Mouse (Mus musculus) heart, embryonic 11.5 days (tissue): Measurements from ENCODE around the gene Ifitm6. TPM values are rescaled to one million over a fixed set of nuclear protein-coding genes. Genes with fewer than 3 reads are reported as not detected.

Experiments used
- ATAC-seq: fragments of 200-750 bp; cut with Nextera tagmentation; replicated peaks from 2 replicates; pipeline ENCODE4 v1.8.0; 2017; ENCODE audit warnings: moderate library complexity; ENCODE audit not compliant: insufficient number of reproducible peaks, low FRiP score, low TSS enrichment
- H3K27ac ChIP-seq: fragments of 300-500 bp; sonication (generic); 2 replicates; pipeline ENCODE4 v1.5.1; 2014; ENCODE audit warnings: mild to moderate bottlenecking, low read depth, low read length
- H3K27me3 ChIP-seq: fragments of 300-500 bp; sonication (generic); 2 replicates; pipeline ENCODE4 v1.6.1; 2014; ENCODE audit warnings: mild to moderate bottlenecking, low read length, mixed read lengths; ENCODE audit not compliant: control insufficient read depth, insufficient read depth
- H3K36me3 ChIP-seq: fragments of 300-500 bp; sonication (generic); 2 replicates; pipeline ENCODE4 v1.6.1; 2014; ENCODE audit warnings: mild to moderate bottlenecking, low read length, moderate library complexity, mixed read lengths; ENCODE audit not compliant: control insufficient read depth, insufficient read depth
- H3K4me1 ChIP-seq: fragments of 300-500 bp; sonication (generic); 2 replicates; pipeline ENCODE4 v1.6.1; 2014; ENCODE audit warnings: low read length; ENCODE audit not compliant: control insufficient read depth, insufficient read depth
- H3K4me2 ChIP-seq: fragments of 300-500 bp; sonication (generic); 2 replicates; pipeline ENCODE4 v1.6.1; 2014; ENCODE audit warnings: mild to moderate bottlenecking, moderate library complexity
- H3K4me3 ChIP-seq: fragments of 300-500 bp; sonication (generic); 2 replicates; pipeline ENCODE4 v1.5.1; 2014; ENCODE audit warnings: low read depth, low read length
- H3K9ac ChIP-seq: fragments of 300-500 bp; sonication (generic); 2 replicates; pipeline ENCODE4 v1.6.1; 2014; ENCODE audit warnings: mild to moderate bottlenecking, low read depth, low read length, moderate library complexity
- H3K9me3 ChIP-seq: fragments of 300-500 bp; sonication (generic); replicated peaks from 2 replicates; pipeline ENCODE4 v1.6.1; 2016; ENCODE audit warnings: low read length; ENCODE audit not compliant: control insufficient read depth
- WGBS: fragments of 180-500 bp; shearing (Covaris S2); extraction: QIAGEN DNeasy Blood & Tissue Kit; methylation state at CpG from one replicate; pipeline ENCODE4 v1.1.7; 2014; ENCODE audit not compliant: insufficient replicate concordance; 5-methylcytosine and 5-hydroxymethylcytosine counted together
- polyA plus RNA-seq: library from polyadenylated mRNA; unstranded; fragments of >200 nt; fragmentation: Nextera tagmentation; extraction: Ambion mirVana; gene quantifications from 2 replicates; pipeline ENCODE4 v1.2.1, GENCODE M21; 2014

Gene Ifitm6
- polyA plus RNA-seq, 1 experiment from 2014 or later: 0.26 TPM

DNA sequence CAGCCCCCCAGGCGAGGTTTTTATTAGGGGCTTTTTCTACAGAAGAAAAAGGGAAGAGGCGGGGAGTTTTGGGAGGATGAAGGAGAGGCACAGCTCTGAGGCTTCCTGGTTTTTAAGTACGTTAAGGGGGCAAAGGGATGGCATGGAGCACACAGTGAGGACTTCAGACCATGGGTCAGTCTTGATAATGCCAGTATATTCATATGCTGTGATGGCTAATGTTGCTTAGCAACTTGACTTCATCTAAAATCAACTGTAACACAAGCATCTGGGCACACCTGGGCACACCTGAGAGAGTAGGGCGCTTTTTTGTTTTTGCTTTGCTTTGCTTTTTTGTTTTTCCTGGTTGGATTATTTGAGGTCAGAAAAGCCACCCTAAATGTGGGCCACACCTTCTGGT lies 50.8 kb downstream of the Ifitm6 start, which contains the start of gene Ifitm1:
TSS of gene Ifitm1 (plus strand) at position 301 of the 400 bp plus-strand sequence.
- Histone ChIP-seq H3K4me3 (no peak within 1 kb of the TSS), H3K4me2 (no peak within 1 kb of the TSS), H3K36me3 (no peaks in the 10 kb centered on the region), H3K9me3 (no peaks in the 10 kb centered on the region), H3K27ac (no peak within 1 kb of the TSS), H3K4me1 (peaks cover 11% of the 10 kb centered on the region), H3K9ac (no peak within 1 kb of the TSS), H3K27me3 (peaks cover 23% of the 10 kb centered on the region)
- ATAC-seq: no peak
- 83% methylated on average over 4 of the region's 4 CpGs for WGBS

Other genes with a start within 250 kb of the Ifitm6 start
- gene Syce1, start 230.1 kb downstream of the Ifitm6 start, polyA plus RNA-seq: 0.25 and 0.70 TPM in 2 replicates
- gene Zfp941, start 195.7 kb downstream of the Ifitm6 start, polyA plus RNA-seq: 0.93 and 1.0 TPM in 2 replicates
- not detected in 2 replicates for gene Urah, start 182.9 kb downstream of the Ifitm6 start, polyA plus RNA-seq
- gene Scgb1c1, start 172.4 kb downstream of the Ifitm6 start, polyA plus RNA-seq: not detected in 2 replicates
- gene Odf3, start 170.1 kb downstream of the Ifitm6 start, polyA plus RNA-seq: not detected in 2 replicates
- gene Gm45785, start 161.6 kb downstream of the Ifitm6 start, polyA plus RNA-seq: not detected in 2 replicates
- gene Ric8a, start 161.0 kb downstream of the Ifitm6 start, polyA plus RNA-seq: 38.9 and 47.8 TPM in 2 replicates
- gene Bet1l, start 160.3 kb downstream of the Ifitm6 start, polyA plus RNA-seq: 29.4 and 30.8 TPM in 2 replicates
- gene Psmd13, start 136.0 kb downstream of the Ifitm6 start, polyA plus RNA-seq: 102 and 139 TPM in 2 replicates
- gene Sirt3, start 135.6 kb downstream of the Ifitm6 start, polyA plus RNA-seq: 31.9 and 34.8 TPM in 2 replicates
- gene Cox8b, start 117.5 kb downstream of the Ifitm6 start, polyA plus RNA-seq: 69.2 and 75.4 TPM in 2 replicates
- gene Nlrp6, start 97.0 kb downstream of the Ifitm6 start, polyA plus RNA-seq: not detected in 2 replicates
- gene Pgghg, start 76.5 kb downstream of the Ifitm6 start, polyA plus RNA-seq: 11.1 and 12.0 TPM in 2 replicates
- 0.34 TPM in 1 of 2 replicates, not detected in the other for gene Ifitm5, start 67.6 kb downstream of the Ifitm6 start, polyA plus RNA-seq
- gene Gm45717, start 62.0 kb downstream of the Ifitm6 start, polyA plus RNA-seq: 0.46 TPM in 1 of 2 replicates, not detected in the other
- gene Ifitm2, start 61.9 kb downstream of the Ifitm6 start, polyA plus RNA-seq: 420 and 429 TPM in 2 replicates
- gene Ifitm1, start 50.7 kb downstream of the Ifitm6 start, polyA plus RNA-seq: 4.8 and 7.6 TPM in 2 replicates
- gene Ifitm3, start 7.2 kb downstream of the Ifitm6 start, polyA plus RNA-seq: 32.5 and 36.2 TPM in 2 replicates
- not detected in 2 replicates for gene Gm17387, start 11.2 kb upstream of the Ifitm6 start, polyA plus RNA-seq
- gene B4galnt4, start 43.2 kb upstream of the Ifitm6 start, polyA plus RNA-seq: 1.4 and 2.6 TPM in 2 replicates
- gene Pkp3, start 60.3 kb upstream of the Ifitm6 start, polyA plus RNA-seq: 0.67 and 0.68 TPM in 2 replicates
- 2.3 and 3.0 TPM in 2 replicates for gene Sigirr, start 82.6 kb upstream of the Ifitm6 start, polyA plus RNA-seq
- 0.31 TPM in 1 of 2 replicates, not detected in the other for gene Ano9, start 99.9 kb upstream of the Ifitm6 start, polyA plus RNA-seq
- gene Ptdss2, start 104.5 kb upstream of the Ifitm6 start, polyA plus RNA-seq: 65.0 and 71.2 TPM in 2 replicates
- 95.3 and 103 TPM in 2 replicates for gene Rnh1, start 154.9 kb upstream of the Ifitm6 start, polyA plus RNA-seq
- 73.1 and 80.9 TPM in 2 replicates for gene Hras, start 176.1 kb upstream of the Ifitm6 start, polyA plus RNA-seq
- 1.6 TPM in 2 replicates for gene Lrrc56, start 176.2 kb upstream of the Ifitm6 start, polyA plus RNA-seq
- gene Lmntd2, start 196.2 kb upstream of the Ifitm6 start, polyA plus RNA-seq: 0.46 and 0.99 TPM in 2 replicates
- 14.3 and 17.5 TPM in 2 replicates for gene Rassf7, start 197.9 kb upstream of the Ifitm6 start, polyA plus RNA-seq
- gene Phrf1, start 210.9 kb upstream of the Ifitm6 start, polyA plus RNA-seq: 50.2 and 51.1 TPM in 2 replicates
- 0.99 and 1.2 TPM in 2 replicates for gene Irf7, start 248.6 kb upstream of the Ifitm6 start, polyA plus RNA-seq